Mouse (Mus musculus) embryonic fibroblast, embryonic 13.5 days (primary cell): ENCODE measurements at regions not wholly inside any gene's neighbourhood (a gene's known extent, or its start where the extent isn't known, plus 50 kb on each side); places are given as distances from the start of the nearest gene placed in this dataset.

ENCODE experiments used
- CTCF ChIP-seq: IDR thresholded peaks from 2 replicates; pipeline ENCODE4 v1.5.1; 2011; ENCODE audit warnings: mild to moderate bottlenecking, control low read depth, low read length, moderate library complexity, borderline replicate concordance; ENCODE audit not compliant: insufficient read depth
- POLR2A ChIP-seq: IDR thresholded peaks from 2 replicates; pipeline ENCODE4 v1.6.1; 2011; ENCODE audit warnings: low read depth, mild to moderate bottlenecking, control low read depth, low read length, moderate library complexity

GRCm38 (mm10) chr4:54481766-54482165 is 463.1 kb upstream of the Zfp462 start:
- TF ChIP-seq CTCF (no peak), POLR2A (no peak)
